ENCODE assay signal across 11 mouse cellular contexts in the genomic region with DNA sequence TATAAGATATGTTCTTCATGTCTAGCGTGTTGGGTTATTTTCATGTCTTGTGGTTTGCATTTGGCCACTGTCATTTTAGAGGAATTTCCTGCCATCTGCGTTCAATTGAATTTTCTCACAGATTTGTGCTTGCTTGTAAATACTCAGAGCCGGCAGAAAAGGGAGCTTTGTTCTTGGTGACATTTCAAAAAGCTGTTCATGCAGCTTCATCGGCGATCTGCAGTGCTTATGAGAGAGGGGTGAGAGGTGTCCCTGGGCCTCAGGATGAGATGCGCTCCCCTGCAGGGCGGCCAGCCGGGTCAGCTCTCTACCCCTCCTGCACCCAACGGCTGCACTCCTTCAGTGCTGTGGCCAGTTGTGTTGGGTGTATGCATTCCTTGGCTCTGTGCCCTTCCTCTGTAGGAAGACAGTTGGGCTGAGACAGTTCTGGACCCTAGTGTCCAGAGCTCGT.
DNase-seq lines count a peak whose midpoint lies in the region; ATAC-seq and TF ChIP-seq lines count a peak whose summit lies in the region.
"Had no signal": no experiment of that assay in that cellular context is flagged by ENCODE, and none has a peak within 500 bp of the region (broad histone marks: within the 10 kb centered on the region; RNA-seq: fewer than 3 reads in every experiment).

No protein-coding gene starts in this region.

- peaks cover 10% of the 10 kb centered on the region for H3K4me1 ChIP-seq in intestine, embryonic 14.5 days (replicated peaks; ENCODE audit: control insufficient read depth, insufficient read depth, low read length)
- no peaks in the 10 kb centered on the region for H3K4me1 ChIP-seq in intestine, postnatal 0 days (replicated peaks; ENCODE audit: control insufficient read depth, insufficient read depth, low read length)
- no peaks in the 10 kb centered on the region for H3K4me1 ChIP-seq in midbrain, postnatal 0 days (ENCODE audit: insufficient read depth, low read length)
- no peaks in the 10 kb centered on the region for H3K4me1 ChIP-seq in midbrain, embryonic 11.5 days (ENCODE audit: control insufficient read depth, insufficient read depth, low read length)
- H3K4me1 ChIP-seq: liver, embryonic 12.5 days had no signal

- H3K36me3 ChIP-seq in intestine, embryonic 14.5 days (ENCODE audit: control insufficient read depth, insufficient read depth, low read length): no peaks in the 10 kb centered on the region
- no peaks in the 10 kb centered on the region for H3K36me3 ChIP-seq in intestine, postnatal 0 days (ENCODE audit: control insufficient read depth, insufficient read depth)
- H3K36me3 ChIP-seq in midbrain, postnatal 0 days (ENCODE audit: insufficient read depth, low read length): no peaks in the 10 kb centered on the region
- H3K36me3 ChIP-seq in midbrain, embryonic 11.5 days (ENCODE audit: control insufficient read depth, insufficient read depth, low read length): no peaks in the 10 kb centered on the region
- H3K36me3 ChIP-seq: liver, embryonic 12.5 days had no signal

- H3K4me2 ChIP-seq in intestine, embryonic 14.5 days (ENCODE audit: low read length): no peak overlapping the region
- no peak overlapping the region for H3K4me2 ChIP-seq in intestine, postnatal 0 days (replicated peaks; ENCODE audit: low read depth)
- H3K4me2 ChIP-seq in midbrain, postnatal 0 days (ENCODE audit: low read depth, low read length, poor library complexity, severe bottlenecking): no peak overlapping the region
- H3K4me2 ChIP-seq in midbrain, embryonic 11.5 days: no peak overlapping the region
- H3K4me2 ChIP-seq: liver, embryonic 12.5 days had no signal

- no peak for ATAC-seq in intestine, embryonic 14.5 days (replicated peaks; ENCODE audit: low FRiP score, low TSS enrichment, low read depth)
- ATAC-seq in intestine, postnatal 0 days: no peak
- no peak for ATAC-seq in midbrain, postnatal 0 days (ENCODE audit: low FRiP score)
- ATAC-seq in midbrain, embryonic 11.5 days (ENCODE audit: low FRiP score): no peak
- ATAC-seq: liver, embryonic 12.5 days had no signal

- peak overlapping the region; percentile 54; the same call in 1 of the 2 replicates for H3K27ac ChIP-seq in intestine, embryonic 14.5 days (ENCODE audit: low read depth)
- H3K27ac ChIP-seq in intestine, postnatal 0 days (ENCODE audit: low read depth, low read length): no peak overlapping the region
- H3K27ac ChIP-seq in midbrain, postnatal 0 days (ENCODE audit: low read depth, low read length): 0 out of 2 replicates have a peak overlapping the region, but pooled peaks have one; percentile 26
- no peak overlapping the region for H3K27ac ChIP-seq in midbrain, embryonic 11.5 days (ENCODE audit: low read depth, low read length)
- H3K27ac ChIP-seq in layer of hippocampus, adult 2 months: peak overlapping the region; percentile 74
- H3K27ac ChIP-seq: liver, embryonic 12.5 days had no signal

- no peak overlapping the region for H3K9ac ChIP-seq in intestine, embryonic 14.5 days (ENCODE audit: low read length)
- no peak overlapping the region for H3K9ac ChIP-seq in intestine, postnatal 0 days (ENCODE audit: low read depth, low read length)
- no peak overlapping the region for H3K9ac ChIP-seq in midbrain, postnatal 0 days (replicated peaks; ENCODE audit: low read length, poor library complexity, severe bottlenecking)
- H3K9ac ChIP-seq in midbrain, embryonic 11.5 days (ENCODE audit: low read length): no peak overlapping the region
- H3K9ac ChIP-seq: liver, embryonic 12.5 days had no signal

- no peak for TF ChIP-seq CTCF in intestine, postnatal 0 days (IDR thresholded peaks at IDR 0.05; ENCODE audit: low read depth)
- TF ChIP-seq CTCF in midbrain, postnatal 0 days (IDR thresholded peaks at IDR 0.05): no peak
- no peak for TF ChIP-seq CTCF in layer of hippocampus, adult 2 months (conservative IDR thresholded peaks at IDR 0.05)

- H3K27me3 ChIP-seq in intestine, embryonic 14.5 days (replicated peaks; ENCODE audit: control insufficient read depth, insufficient read depth, low read length): no peaks in the 10 kb centered on the region
- no peaks in the 10 kb centered on the region for H3K27me3 ChIP-seq in intestine, postnatal 0 days (replicated peaks; ENCODE audit: control insufficient read depth, insufficient read depth, low read length)
- H3K27me3 ChIP-seq in midbrain, postnatal 0 days (ENCODE audit: insufficient read depth, low read length): no peaks in the 10 kb centered on the region
- no peaks in the 10 kb centered on the region for H3K27me3 ChIP-seq in midbrain, embryonic 11.5 days (ENCODE audit: control insufficient read depth, insufficient read depth, low read length)

- DNase-seq in intestine, embryonic 14.5 days (ENCODE audit: low spot score): no peak
- DNase-seq in midbrain, postnatal 0 days (ENCODE audit: low spot score): no peak
- no peak for DNase-seq in midbrain, embryonic 11.5 days (ENCODE audit: low spot score, missing footprints)
- DNase-seq in layer of hippocampus, adult 2 months (ENCODE audit: low spot score in 2 of 2): peak; percentile 25 to 40
- DNase-seq in telencephalon, adult 2 months (ENCODE audit: low read depth, low spot score): peak; percentile 40
- DNase-seq in liver: no peak
- DNase-seq in adrenal gland, postnatal 4 days (ENCODE audit: low spot score in 2 of 2): no peak
- DNase-seq: cerebellum, postnatal 10 days; thymus, postnatal 4 days had no signal

- H3K9me3 ChIP-seq in intestine, embryonic 14.5 days (ENCODE audit: control insufficient read depth, low read length): no peaks in the 10 kb centered on the region
- H3K9me3 ChIP-seq in intestine, postnatal 0 days (ENCODE audit: control insufficient read depth): no peaks in the 10 kb centered on the region
- no peaks in the 10 kb centered on the region for H3K9me3 ChIP-seq in midbrain, postnatal 0 days (ENCODE audit: low read length)
- H3K9me3 ChIP-seq in midbrain, embryonic 11.5 days (ENCODE audit: control insufficient read depth, low read length): no peaks in the 10 kb centered on the region
- H3K9me3 ChIP-seq: liver, embryonic 12.5 days had no signal

- WGBS in intestine, embryonic 14.5 days: 41% methylated on average over 10 of the region's 10 CpGs
- WGBS in intestine, postnatal 0 days: 63% methylated on average over 10 of the region's 10 CpGs
- WGBS in midbrain, postnatal 0 days: 56% methylated on average over 10 of the region's 10 CpGs
- WGBS in midbrain, embryonic 11.5 days: 76% methylated on average over 10 of the region's 10 CpGs

- no peak overlapping the region for H3K4me3 ChIP-seq in intestine, embryonic 14.5 days (ENCODE audit: low read depth, low read length)
- H3K4me3 ChIP-seq in intestine, postnatal 0 days (ENCODE audit: low read depth, low read length): no peak overlapping the region
- no peak overlapping the region for H3K4me3 ChIP-seq in midbrain, postnatal 0 days (ENCODE audit: low read depth, low read length)
- H3K4me3 ChIP-seq in midbrain, embryonic 11.5 days (ENCODE audit: low read depth, low read length): no peak overlapping the region
- no peak overlapping the region for H3K4me3 ChIP-seq in layer of hippocampus, adult 2 months
- H3K4me3 ChIP-seq: liver, embryonic 12.5 days had no signal

Comparison
In these comparisons a context has a peak if more than half of its experiments do, and no peak if none do; other contexts are left out.
1. H3K27ac ChIP-seq: peak in intestine, embryonic 14.5 days (single experiment), midbrain, postnatal 0 days (single experiment) and layer of hippocampus, adult 2 months (single experiment); none in intestine, postnatal 0 days (single experiment) and midbrain, embryonic 11.5 days (single experiment).
2. DNase-seq: peak in layer of hippocampus, adult 2 months (2 of 2) and telencephalon, adult 2 months (single experiment); none in intestine, embryonic 14.5 days (single experiment), midbrain, postnatal 0 days (single experiment), midbrain, embryonic 11.5 days (single experiment), liver (single experiment) and adrenal gland, postnatal 4 days (0 of 2).